Mouse (Mus musculus) T-helper 2 cell (primary cell): ENCODE data around the gene Cnga3.

ENCODE experiments used
- in situ Hi-C: fragments of 300-600 bp; cut with MboI, MseI; formaldehyde crosslinking; loops from one replicate; pipeline ENCODE4 v1.15.1; 2025; ENCODE audit warnings: high pct_unique_total_duplicates

The Cnga3 gene

DNA sequence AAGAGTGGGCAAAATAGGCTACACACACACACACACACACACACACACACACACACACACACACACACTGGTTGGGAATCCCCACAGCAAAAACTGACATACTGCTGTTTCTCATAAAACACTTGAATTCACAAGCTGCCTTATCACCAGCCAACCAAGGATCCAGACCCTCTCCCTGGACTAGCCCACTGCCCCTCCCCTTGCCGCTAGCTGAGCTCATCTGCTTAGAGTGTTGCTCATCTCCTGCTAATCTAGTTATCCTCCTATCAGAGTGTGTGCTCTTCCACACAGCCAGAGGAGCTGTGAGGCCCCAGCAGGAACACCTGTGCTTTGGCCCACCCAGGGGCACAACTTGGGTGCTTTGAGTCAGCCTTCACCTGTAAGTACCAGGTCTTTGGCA is at the start of gene Cnga3:
TSS of gene Cnga3 (plus strand) at position 291 of the 400 bp plus-strand sequence.
- in situ Hi-C loops: no loop called here

- in situ Hi-C loops: no loop called here
Observed at GRCm38 (mm10) chr1:37166066-37166465, 48.2 kb upstream of the Cnga3 start.

DNA sequence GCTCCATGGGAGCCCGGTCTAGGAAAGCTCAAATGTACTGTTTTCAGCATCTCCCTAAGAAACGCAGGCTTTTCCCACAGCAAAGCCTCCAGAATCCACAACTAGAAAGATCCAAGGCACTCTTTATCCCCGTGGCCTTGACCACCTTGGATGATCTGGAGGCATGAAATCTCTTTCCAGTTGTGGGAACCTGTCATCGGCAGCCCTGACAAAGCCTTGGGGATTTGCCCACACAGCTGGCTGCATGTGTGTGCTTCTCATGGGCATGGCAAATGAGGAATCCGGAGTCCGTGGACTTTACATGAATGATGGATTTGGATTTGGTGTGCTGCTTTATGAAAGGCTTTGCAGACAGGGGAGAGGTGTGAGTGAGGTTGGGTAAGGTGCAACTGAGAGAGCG is 46.3 kb upstream of the Cnga3 start:
- in situ Hi-C loops: no loop called here

- in situ Hi-C loops: no loop called here
Observed at GRCm38 (mm10) chr1:37177874-37178273, 36.4 kb upstream of the Cnga3 start.

DNA sequence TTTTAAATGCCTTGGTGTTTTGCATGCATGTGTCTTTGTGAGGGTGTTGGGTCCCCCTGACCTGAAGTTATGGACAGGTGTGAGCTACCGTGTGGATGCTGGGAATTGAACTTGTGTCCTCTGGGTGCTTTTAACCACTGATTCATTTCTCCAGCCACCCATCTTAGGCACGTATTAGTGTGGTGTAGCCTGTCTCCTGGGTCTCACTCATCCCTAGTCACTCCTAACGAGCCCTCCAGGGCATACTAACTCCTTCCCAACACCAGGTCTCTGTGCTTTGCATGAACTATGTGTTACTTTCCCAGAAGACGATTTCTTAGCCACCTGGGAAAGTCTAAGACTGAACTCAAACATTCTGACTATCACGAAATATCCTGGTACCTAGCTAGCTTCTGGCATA is 34.4 kb upstream of the Cnga3 start:
- in situ Hi-C loops: no loop called here

GRCm38 (mm10) chr1:37187050-37187449 is 27.2 kb upstream of the Cnga3 start:
- in situ Hi-C loops: no loop called here

DNA sequence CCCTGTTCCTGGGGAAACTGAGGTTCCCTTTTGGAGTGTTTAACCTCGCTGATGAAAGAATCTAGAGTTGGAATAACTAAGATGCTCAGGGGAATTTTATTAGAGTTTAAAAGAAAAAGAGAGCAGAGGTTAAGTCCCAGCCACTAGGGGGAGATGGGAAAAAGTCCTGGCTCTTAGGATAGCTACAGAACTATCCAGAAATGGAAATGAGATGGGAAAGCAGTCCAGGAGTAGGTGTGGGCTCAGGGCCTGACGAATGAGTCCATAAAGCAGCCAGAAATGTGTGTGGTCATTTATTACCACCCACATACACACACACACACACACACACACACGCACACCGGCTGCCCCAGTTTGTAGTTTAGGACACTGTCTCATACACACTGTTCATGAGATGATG is 19.6 kb upstream of the Cnga3 start:
- in situ Hi-C loops: no loop called here

DNA sequence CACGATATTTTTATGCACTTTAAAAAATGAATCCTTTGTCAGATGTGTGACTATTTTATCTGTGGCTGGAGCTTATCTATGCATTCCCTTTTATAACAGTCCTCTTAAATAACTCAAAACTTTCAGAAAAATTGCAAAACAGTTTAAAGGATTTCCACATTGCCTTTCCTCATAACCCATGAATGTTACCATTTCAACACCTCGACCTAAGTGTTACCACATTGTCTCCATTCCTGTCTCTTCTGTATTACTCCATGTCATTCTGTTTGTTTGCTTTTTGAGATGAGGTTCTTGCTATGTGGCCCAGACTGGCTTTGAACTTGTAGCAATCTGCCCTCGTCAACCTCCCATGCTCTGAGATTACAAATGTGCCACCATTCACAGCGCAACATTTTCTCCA is 12.8 kb upstream of the Cnga3 start:
- in situ Hi-C loops: no loop called here

GRCm38 (mm10) chr1:37207743-37208142 is 6.5 kb upstream of the Cnga3 start:
- in situ Hi-C loops: no loop called here

GRCm38 (mm10) chr1:37212375-37212774 is 1.9 kb upstream of the Cnga3 start:
- in situ Hi-C loops: no loop called here

DNA sequence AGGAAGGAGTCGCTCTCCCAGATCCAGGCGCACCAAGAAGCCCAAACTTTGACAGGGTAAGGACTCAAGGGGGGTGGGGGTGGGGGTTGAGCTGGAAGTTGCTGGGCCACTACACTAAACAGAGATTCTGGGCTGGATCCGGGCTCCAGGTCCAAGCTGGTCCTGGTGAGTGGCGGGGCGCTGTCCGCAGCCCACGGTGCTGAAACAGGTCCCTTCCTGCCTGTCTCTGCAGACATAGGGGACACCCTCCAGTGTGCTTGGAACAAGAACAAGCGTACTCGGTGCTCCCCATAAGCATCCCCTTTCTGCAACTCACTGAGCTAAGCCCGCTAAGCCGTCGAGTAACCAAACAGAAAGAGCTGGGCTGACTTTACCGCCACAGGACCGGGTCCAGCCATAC is 4.2 kb downstream of the Cnga3 start:
- in situ Hi-C loops: no loop called here

- in situ Hi-C loops: no loop called here
Observed at GRCm38 (mm10) chr1:37219593-37219992, 5.4 kb downstream of the Cnga3 start.

GRCm38 (mm10) chr1:37220134-37220907 is 6.1 kb downstream of the Cnga3 start:
- in situ Hi-C loops: no loop called here

DNA sequence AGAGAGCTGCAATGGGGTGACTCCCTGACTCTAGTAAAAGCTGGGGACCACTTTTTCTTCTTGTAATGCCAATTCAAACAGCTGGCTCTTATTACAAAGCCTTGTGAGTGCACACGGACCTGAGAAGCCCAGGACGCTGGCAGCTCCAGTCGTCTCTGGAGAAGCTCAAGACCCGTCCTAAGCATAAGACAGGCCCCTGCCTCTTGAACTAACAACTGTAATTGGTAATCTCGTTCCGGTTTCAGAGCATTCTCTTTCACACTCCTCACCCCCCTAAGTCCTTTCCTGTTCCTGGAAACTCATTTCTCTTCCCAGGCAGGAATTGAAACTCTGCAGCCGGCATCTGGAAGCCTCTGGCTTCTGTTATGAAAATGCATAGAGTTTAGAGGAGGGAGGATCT is 7.8 kb downstream of the Cnga3 start:
- in situ Hi-C loops: no loop called here

- in situ Hi-C loops: no loop called here
Observed at GRCm38 (mm10) chr1:37230404-37230803, 16.2 kb downstream of the Cnga3 start.

- in situ Hi-C loops: no loop called here
Observed at GRCm38 (mm10) chr1:37231295-37231701, 17.1 kb downstream of the Cnga3 start.

DNA sequence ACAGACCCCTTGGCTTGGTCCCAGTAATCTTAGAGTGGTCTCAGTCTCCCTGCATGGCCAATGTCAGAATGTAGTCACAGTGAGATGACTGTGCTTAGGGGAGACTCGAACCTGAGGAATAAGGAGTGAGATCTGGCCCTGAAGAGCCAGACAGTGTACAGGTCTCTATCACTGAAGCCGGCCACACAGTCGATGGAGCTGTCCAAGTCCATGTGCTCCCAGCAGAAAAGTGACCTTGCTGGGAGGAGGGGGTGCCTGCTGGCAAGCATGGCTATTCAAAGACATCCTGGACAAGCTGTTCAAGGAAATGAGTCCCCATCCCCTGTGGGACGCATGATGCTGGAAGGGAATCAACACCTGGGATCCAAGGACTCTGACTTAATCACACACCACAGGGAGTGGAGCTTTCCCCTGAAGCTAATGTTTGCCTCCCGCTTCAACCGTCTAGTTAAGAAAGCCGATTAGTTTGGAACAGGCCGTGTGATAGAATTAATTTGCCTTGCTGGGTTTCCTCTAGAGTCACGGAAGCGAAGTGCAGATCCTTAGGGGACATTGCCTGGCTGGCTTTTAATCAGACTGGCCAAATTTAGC is 24.9 kb downstream of the Cnga3 start:
- in situ Hi-C loops: no loop called here

GRCm38 (mm10) chr1:37242253-37242652 is 28.0 kb downstream of the Cnga3 start:
- in situ Hi-C loops: loop anchor here (10.0 kb wide), 2 partner anchors 167 to 337 kb away; no protein-coding TSS in a partner anchor

DNA sequence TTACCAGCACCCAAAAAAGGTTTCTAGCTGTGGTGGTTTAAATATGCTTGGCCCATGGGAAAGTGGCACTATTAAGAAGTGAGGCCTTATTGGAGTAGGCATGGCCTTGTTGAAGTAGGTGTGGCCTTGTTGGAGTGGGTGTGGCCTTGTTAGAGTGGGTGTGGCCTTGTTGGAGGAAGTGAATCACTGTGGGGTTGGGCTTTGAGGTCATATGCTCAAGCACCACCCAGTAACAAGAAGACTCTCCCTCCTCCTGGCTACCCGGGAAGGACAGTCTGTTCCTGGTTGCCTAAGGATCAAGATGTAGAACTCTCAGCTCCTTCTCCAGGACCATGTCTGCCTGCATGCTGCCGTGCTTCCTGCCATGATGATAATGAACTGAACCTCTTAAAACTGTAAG is 32.2 kb downstream of the Cnga3 start:
- in situ Hi-C loops: loop anchor here (10.0 kb wide), 2 partner anchors 172 to 342 kb away; no protein-coding TSS in a partner anchor

DNA sequence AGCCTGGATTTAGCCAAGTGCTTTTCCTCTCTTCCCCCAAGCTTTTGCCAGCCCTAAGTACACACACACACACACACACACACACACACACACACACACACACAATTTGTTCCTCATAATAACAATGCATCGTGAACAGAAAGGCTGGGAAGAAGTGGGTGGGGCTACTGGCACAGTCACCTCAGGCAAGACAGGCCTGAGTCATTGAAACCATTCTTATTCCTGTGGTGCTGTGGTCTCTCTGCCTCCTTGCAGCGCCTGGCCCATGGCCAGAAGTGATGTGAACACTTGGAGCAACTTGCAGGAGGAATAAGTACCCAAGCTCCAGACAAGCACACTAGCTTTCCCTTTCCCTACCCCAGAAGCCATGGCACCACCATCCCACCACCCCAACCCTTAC is 34.2 kb downstream of the Cnga3 start:
- in situ Hi-C loops: loop anchor here (10.0 kb wide), 2 partner anchors 174 to 344 kb away; no protein-coding TSS in a partner anchor

- in situ Hi-C loops: loop anchor here (10.0 kb wide), 1 partner anchor 394 kb away; no protein-coding TSS in a partner anchor
Observed at GRCm38 (mm10) chr1:37250643-37251310, 36.5 kb downstream of the Cnga3 start.

GRCm38 (mm10) chr1:37258443-37258842 is 44.2 kb downstream of the Cnga3 start:
- in situ Hi-C loops: loop anchor here (10.0 kb wide), 1 partner anchor 386 kb away; no protein-coding TSS in a partner anchor
